Comparison of ENCODE assay signal across 17 mouse cellular contexts in genomic region chr10:79709307-79709706, GRCm38 (mm10). TPM values are rescaled to one million over a fixed set of nuclear protein-coding genes. Genes with fewer than 3 reads are reported as not detected.
A peak's percentile ranks its signal among the peaks of the same experiment; 100 is the strongest.
DNase-seq lines count a peak whose midpoint lies in the region; ATAC-seq and TF ChIP-seq lines count a peak whose summit lies in the region.
"Had no signal": no experiment of that assay in that cellular context is flagged by ENCODE, and none has a peak within 500 bp of the region (broad histone marks: within the 10 kb centered on the region; RNA-seq: fewer than 3 reads in every experiment).

No protein-coding gene starts in this region.

- DNase-seq in hindbrain, embryonic 10.5 days (ENCODE audit: low spot score), result no peak
- no peak for DNase-seq in hindbrain, embryonic 14.5 days (ENCODE audit: low spot score)
- DNase-seq in midbrain, postnatal 0 days (ENCODE audit: low spot score), result no peak
- DNase-seq in midbrain, embryonic 14.5 days, result no peak
- no peak for DNase-seq in thymus, postnatal 14 days
- DNase-seq: adrenal gland, adult 2 months; cerebellum, adult 9-10 months; kidney, postnatal 36 days; layer of hippocampus, postnatal 36 days; lung, postnatal 14 days; right cerebral cortex, postnatal 4 days had no signal

- peaks cover 89% of the 10 kb centered on the region for H3K36me3 ChIP-seq in erythroblast, embryonic 14.5 days (ENCODE audit: control insufficient read depth)
- H3K36me3 ChIP-seq in hindbrain, embryonic 10.5 days, result peaks cover 69% of the 10 kb centered on the region
- peaks cover 41% of the 10 kb centered on the region for H3K36me3 ChIP-seq in hindbrain, embryonic 14.5 days (replicated peaks; ENCODE audit: control insufficient read depth, insufficient read depth)
- peaks cover 37% of the 10 kb centered on the region for H3K36me3 ChIP-seq in midbrain, postnatal 0 days (ENCODE audit: insufficient read depth, low read length)
- peaks cover 38% of the 10 kb centered on the region for H3K36me3 ChIP-seq in midbrain, embryonic 14.5 days (ENCODE audit: control insufficient read depth, insufficient read depth, low read length)
- peaks cover 7% of the 10 kb centered on the region for H3K36me3 ChIP-seq in forebrain, embryonic 16.5 days (ENCODE audit: control insufficient read depth, insufficient read depth)

- no peaks in the 10 kb centered on the region for H3K9me3 ChIP-seq in erythroblast, embryonic 14.5 days (ENCODE audit: control insufficient read depth, low read length)
- H3K9me3 ChIP-seq in hindbrain, embryonic 10.5 days, result no peaks in the 10 kb centered on the region
- no peaks in the 10 kb centered on the region for H3K9me3 ChIP-seq in hindbrain, embryonic 14.5 days (ENCODE audit: control insufficient read depth, low read length)
- no peaks in the 10 kb centered on the region for H3K9me3 ChIP-seq in midbrain, postnatal 0 days (ENCODE audit: low read length)
- no peaks in the 10 kb centered on the region for H3K9me3 ChIP-seq in midbrain, embryonic 14.5 days (ENCODE audit: control insufficient read depth, low read length)
- H3K9me3 ChIP-seq in forebrain, embryonic 16.5 days (ENCODE audit: control insufficient read depth, low read length), result no peaks in the 10 kb centered on the region
- H3K9me3 ChIP-seq: intestine, embryonic 15.5 days; midbrain, embryonic 13.5 days had no signal

- 78% methylated on average over 7 of the region's 7 CpGs for whole genome bisulfite sequencing in hindbrain, embryonic 10.5 days
- 84% methylated on average over 7 of the region's 7 CpGs for WGBS in hindbrain, embryonic 14.5 days
- 86% methylated on average over 7 of the region's 7 CpGs for WGBS in midbrain, postnatal 0 days
- 83% methylated on average over 7 of the region's 7 CpGs for WGBS in midbrain, embryonic 14.5 days
- 90% methylated on average over 7 of the region's 7 CpGs for WGBS in forebrain, embryonic 16.5 days

- H3K4me3 ChIP-seq in erythroblast, embryonic 14.5 days (replicated peaks), result peak overlapping the region; percentile 81
- H3K4me3 ChIP-seq in hindbrain, embryonic 10.5 days, result peak overlapping the region; percentile 14; the same call in 1 of the 2 replicates
- no peak overlapping the region for H3K4me3 ChIP-seq in hindbrain, embryonic 14.5 days (replicated peaks; ENCODE audit: low read length)
- no peak overlapping the region for H3K4me3 ChIP-seq in midbrain, postnatal 0 days (ENCODE audit: low read depth, low read length)
- H3K4me3 ChIP-seq in midbrain, embryonic 14.5 days (replicated peaks; ENCODE audit: low read depth, low read length), result no peak overlapping the region
- H3K4me3 ChIP-seq in forebrain, embryonic 16.5 days (replicated peaks; ENCODE audit: low read length), result no peak overlapping the region
- H3K4me3 ChIP-seq: intestine, embryonic 15.5 days; midbrain, embryonic 13.5 days had no signal

- 0 out of 2 replicates have a peak overlapping the region, but pooled peaks have one; percentile 16 for H3K27ac ChIP-seq in hindbrain, embryonic 10.5 days
- no peak overlapping the region for H3K27ac ChIP-seq in hindbrain, embryonic 14.5 days
- no peak overlapping the region for H3K27ac ChIP-seq in midbrain, postnatal 0 days (ENCODE audit: low read depth, low read length)
- H3K27ac ChIP-seq in midbrain, embryonic 14.5 days (replicated peaks; ENCODE audit: low read depth, low read length), result no peak overlapping the region
- H3K27ac ChIP-seq in forebrain, embryonic 16.5 days (ENCODE audit: low read length), result no peak overlapping the region
- H3K27ac ChIP-seq: intestine, embryonic 15.5 days; midbrain, embryonic 13.5 days had no signal

- H3K27me3 ChIP-seq in erythroblast, embryonic 14.5 days (ENCODE audit: control insufficient read depth), result peaks cover 7% of the 10 kb centered on the region
- peaks cover 5% of the 10 kb centered on the region; the same call in 1 of the 2 replicates for H3K27me3 ChIP-seq in hindbrain, embryonic 10.5 days (ENCODE audit: insufficient read depth, poor library complexity, severe bottlenecking)
- no peaks in the 10 kb centered on the region; the same call in 1 of the 2 replicates for H3K27me3 ChIP-seq in hindbrain, embryonic 14.5 days (ENCODE audit: control insufficient read depth, insufficient read depth, low read length)
- H3K27me3 ChIP-seq in midbrain, postnatal 0 days (ENCODE audit: insufficient read depth, low read length), result no peaks in the 10 kb centered on the region
- H3K27me3 ChIP-seq in midbrain, embryonic 14.5 days (ENCODE audit: control insufficient read depth, insufficient read depth, low read length), result no peaks in the 10 kb centered on the region
- no peaks in the 10 kb centered on the region for H3K27me3 ChIP-seq in forebrain, embryonic 16.5 days (replicated peaks; ENCODE audit: control insufficient read depth, insufficient read depth, low read length)
- H3K27me3 ChIP-seq: intestine, embryonic 15.5 days had no signal

- no peak overlapping the region for H3K4me2 ChIP-seq in hindbrain, embryonic 14.5 days (replicated peaks)
- peak overlapping the region; percentile 18; the same call in 1 of the 2 replicates for H3K4me2 ChIP-seq in midbrain, postnatal 0 days (ENCODE audit: low read depth, low read length, poor library complexity, severe bottlenecking)
- no peak overlapping the region for H3K4me2 ChIP-seq in midbrain, embryonic 14.5 days (ENCODE audit: low read length)
- H3K4me2 ChIP-seq in forebrain, embryonic 16.5 days (ENCODE audit: low read length), result no peak overlapping the region
- H3K4me2 ChIP-seq: intestine, embryonic 15.5 days; midbrain, embryonic 13.5 days had no signal

- ATAC-seq in erythroblast, adult 5-6 weeks (replicated peaks; ENCODE audit: low FRiP score, poor library complexity, severe bottlenecking), result no peak
- ATAC-seq in hindbrain, embryonic 14.5 days (ENCODE audit: low FRiP score), result no peak
- ATAC-seq in midbrain, postnatal 0 days (ENCODE audit: low FRiP score), result no peak
- no peak for ATAC-seq in midbrain, embryonic 14.5 days (ENCODE audit: low FRiP score, low TSS enrichment)
- no peak for ATAC-seq in forebrain, embryonic 16.5 days
- ATAC-seq: intestine, embryonic 15.5 days; midbrain, embryonic 13.5 days had no signal

- H3K9ac ChIP-seq in hindbrain, embryonic 14.5 days, result no peak overlapping the region
- no peak overlapping the region for H3K9ac ChIP-seq in midbrain, postnatal 0 days (replicated peaks; ENCODE audit: low read length, poor library complexity, severe bottlenecking)
- H3K9ac ChIP-seq in midbrain, embryonic 14.5 days (replicated peaks; ENCODE audit: low read length), result no peak overlapping the region
- no peak overlapping the region for H3K9ac ChIP-seq in forebrain, embryonic 16.5 days (replicated peaks; ENCODE audit: low read depth, low read length)
- H3K9ac ChIP-seq: intestine, embryonic 15.5 days; midbrain, embryonic 13.5 days had no signal

- peaks cover 86% of the 10 kb centered on the region for H3K4me1 ChIP-seq in erythroblast, embryonic 14.5 days (ENCODE audit: control insufficient read depth)
- peaks cover 43% of the 10 kb centered on the region for H3K4me1 ChIP-seq in hindbrain, embryonic 10.5 days (replicated peaks)
- peaks cover 29% of the 10 kb centered on the region for H3K4me1 ChIP-seq in hindbrain, embryonic 14.5 days (replicated peaks; ENCODE audit: control insufficient read depth, insufficient read depth, low read length)
- H3K4me1 ChIP-seq in midbrain, postnatal 0 days (ENCODE audit: insufficient read depth, low read length), result peaks cover 11% of the 10 kb centered on the region; the same call in 1 of the 2 replicates
- peaks cover 26% of the 10 kb centered on the region for H3K4me1 ChIP-seq in midbrain, embryonic 14.5 days (ENCODE audit: control insufficient read depth, insufficient read depth, low read length)
- peaks cover 26% of the 10 kb centered on the region for H3K4me1 ChIP-seq in forebrain, embryonic 16.5 days (replicated peaks; ENCODE audit: control insufficient read depth, insufficient read depth, low read length)

- no peak for TF ChIP-seq CTCF in midbrain, postnatal 0 days (IDR thresholded peaks at IDR 0.05)

RNA-seq across cellular contexts. Expression of gene Bsg, which starts 5.0 kb away (rescaled TPM):
- polyA plus RNA-seq in erythroblast, embryonic 14.5 days (2012), result 836 and 840 TPM in 2 replicates
- total RNA-seq in erythroblast, adult 5-6 weeks (2015; ENCODE audit: low replicate concordance), result 913 and 945 TPM in 2 replicates
- 805 and 888 TPM in 2 replicates for total RNA-seq in erythroblast, adult 5-6 weeks (2017; ENCODE audit: low replicate concordance)
- polyA plus RNA-seq in hindbrain, embryonic 10.5 days (2016; fragmentation: Nextera tagmentation; extraction: Ambion mirVana), result 657 and 686 TPM in 2 replicates
- polyA plus RNA-seq in hindbrain, embryonic 14.5 days (2014; fragmentation: Nextera tagmentation; extraction: Ambion mirVana), result 930 and 976 TPM in 2 replicates
- 1,054 and 1,082 TPM in 2 replicates for total RNA-seq in midbrain, postnatal 0 days (2014; rRNA removed)
- polyA plus RNA-seq in midbrain, postnatal 0 days (2015; fragmentation: Nextera tagmentation; extraction: Ambion mirVana), result 1,042 and 1,135 TPM in 2 replicates
- polyA plus RNA-seq in midbrain, embryonic 14.5 days (2014; fragmentation: Nextera tagmentation; extraction: Ambion mirVana), result 680 and 689 TPM in 2 replicates
- 726 and 729 TPM in 2 replicates for polyA plus RNA-seq in forebrain, embryonic 16.5 days (2015; fragmentation: Nextera tagmentation; extraction: Ambion mirVana)

RNA-seq across cellular contexts. Expression of gene Hcn2, which starts 7.1 kb away (rescaled TPM):
- polyA plus RNA-seq in erythroblast, embryonic 14.5 days (2012), result 0.08 and 0.15 TPM in 2 replicates
- total RNA-seq in erythroblast, adult 5-6 weeks (2015; ENCODE audit: low replicate concordance), result not detected in 2 replicates
- total RNA-seq in erythroblast, adult 5-6 weeks (2017; ENCODE audit: low replicate concordance), result not detected in 2 replicates
- polyA plus RNA-seq in hindbrain, embryonic 10.5 days (2016; fragmentation: Nextera tagmentation; extraction: Ambion mirVana), result 0.08 and 0.11 TPM in 2 replicates
- 2.9 and 4.3 TPM in 2 replicates for polyA plus RNA-seq in hindbrain, embryonic 14.5 days (2014; fragmentation: Nextera tagmentation; extraction: Ambion mirVana)
- total RNA-seq in midbrain, postnatal 0 days (2014; rRNA removed), result 60.9 and 66.1 TPM in 2 replicates
- 5.0 TPM in 2 replicates for polyA plus RNA-seq in midbrain, postnatal 0 days (2015; fragmentation: Nextera tagmentation; extraction: Ambion mirVana)
- polyA plus RNA-seq in midbrain, embryonic 14.5 days (2014; fragmentation: Nextera tagmentation; extraction: Ambion mirVana), result 0.89 and 1.9 TPM in 2 replicates
- 0.39 and 0.52 TPM in 2 replicates for polyA plus RNA-seq in forebrain, embryonic 16.5 days (2015; fragmentation: Nextera tagmentation; extraction: Ambion mirVana)
- polyA plus RNA-seq: limb, embryonic 11.5 days had no signal

RNA-seq across cellular contexts. Expression of gene Gzmm, which starts 20.5 kb away (rescaled TPM):
- 0.08 and 0.09 TPM in 2 replicates for polyA plus RNA-seq in erythroblast, embryonic 14.5 days (2012)
- not detected in 2 replicates for total RNA-seq in erythroblast, adult 5-6 weeks (2015; ENCODE audit: low replicate concordance)
- total RNA-seq in erythroblast, adult 5-6 weeks (2017; ENCODE audit: low replicate concordance), result 1.7 TPM in 1 of 2 replicates, not detected in the other
- 0.75 and 1.2 TPM in 2 replicates for polyA plus RNA-seq in hindbrain, embryonic 10.5 days (2016; fragmentation: Nextera tagmentation; extraction: Ambion mirVana)
- polyA plus RNA-seq in hindbrain, embryonic 14.5 days (2014; fragmentation: Nextera tagmentation; extraction: Ambion mirVana), result 1.5 and 1.8 TPM in 2 replicates
- 0.66 and 0.85 TPM in 2 replicates for total RNA-seq in midbrain, postnatal 0 days (2014; rRNA removed)
- polyA plus RNA-seq in midbrain, postnatal 0 days (2015; fragmentation: Nextera tagmentation; extraction: Ambion mirVana), result 1.2 and 1.4 TPM in 2 replicates
- polyA plus RNA-seq in midbrain, embryonic 14.5 days (2014; fragmentation: Nextera tagmentation; extraction: Ambion mirVana), result 1.1 and 1.5 TPM in 2 replicates
- polyA plus RNA-seq in forebrain, embryonic 16.5 days (2015; fragmentation: Nextera tagmentation; extraction: Ambion mirVana), result 1.7 and 1.8 TPM in 2 replicates

RNA-seq across cellular contexts. Expression of gene Cdc34, which starts 27.3 kb away (rescaled TPM):
- 65.0 and 72.0 TPM in 2 replicates for polyA plus RNA-seq in erythroblast, embryonic 14.5 days (2012)
- 20.5 and 25.9 TPM in 2 replicates for total RNA-seq in erythroblast, adult 5-6 weeks (2015; ENCODE audit: low replicate concordance)
- total RNA-seq in erythroblast, adult 5-6 weeks (2017; ENCODE audit: low replicate concordance), result 36.7 and 46.1 TPM in 2 replicates
- polyA plus RNA-seq in hindbrain, embryonic 10.5 days (2016; fragmentation: Nextera tagmentation; extraction: Ambion mirVana), result 243 and 244 TPM in 2 replicates
- polyA plus RNA-seq in hindbrain, embryonic 14.5 days (2014; fragmentation: Nextera tagmentation; extraction: Ambion mirVana), result 78.9 and 81.8 TPM in 2 replicates
- total RNA-seq in midbrain, postnatal 0 days (2014; rRNA removed), result 65.8 and 99.4 TPM in 2 replicates
- polyA plus RNA-seq in midbrain, postnatal 0 days (2015; fragmentation: Nextera tagmentation; extraction: Ambion mirVana), result 72.5 and 75.2 TPM in 2 replicates
- polyA plus RNA-seq in midbrain, embryonic 14.5 days (2014; fragmentation: Nextera tagmentation; extraction: Ambion mirVana), result 80.4 and 94.9 TPM in 2 replicates
- polyA plus RNA-seq in forebrain, embryonic 16.5 days (2015; fragmentation: Nextera tagmentation; extraction: Ambion mirVana), result 61.1 and 71.1 TPM in 2 replicates

RNA-seq across cellular contexts. Expression of gene Polrmt, which starts 37.1 kb away (rescaled TPM):
- polyA plus RNA-seq in erythroblast, embryonic 14.5 days (2012), result 2.1 and 2.5 TPM in 2 replicates
- 3.6 and 4.8 TPM in 2 replicates for total RNA-seq in erythroblast, adult 5-6 weeks (2015; ENCODE audit: low replicate concordance)
- 1.1 and 5.0 TPM in 2 replicates for total RNA-seq in erythroblast, adult 5-6 weeks (2017; ENCODE audit: low replicate concordance)
- polyA plus RNA-seq in hindbrain, embryonic 10.5 days (2016; fragmentation: Nextera tagmentation; extraction: Ambion mirVana), result 47.3 and 51.6 TPM in 2 replicates
- 32.8 and 36.5 TPM in 2 replicates for polyA plus RNA-seq in hindbrain, embryonic 14.5 days (2014; fragmentation: Nextera tagmentation; extraction: Ambion mirVana)
- 42.0 and 43.2 TPM in 2 replicates for total RNA-seq in midbrain, postnatal 0 days (2014; rRNA removed)
- polyA plus RNA-seq in midbrain, postnatal 0 days (2015; fragmentation: Nextera tagmentation; extraction: Ambion mirVana), result 32.5 and 37.4 TPM in 2 replicates
- 35.9 and 39.8 TPM in 2 replicates for polyA plus RNA-seq in midbrain, embryonic 14.5 days (2014; fragmentation: Nextera tagmentation; extraction: Ambion mirVana)
- polyA plus RNA-seq in forebrain, embryonic 16.5 days (2015; fragmentation: Nextera tagmentation; extraction: Ambion mirVana), result 47.1 and 50.0 TPM in 2 replicates

Comparison
In these comparisons a context has a peak if more than half of its experiments do, and no peak if none do; other contexts are left out.
1. H3K4me3 ChIP-seq: peak in erythroblast, embryonic 14.5 days (single experiment) and hindbrain, embryonic 10.5 days (single experiment); none in hindbrain, embryonic 14.5 days (single experiment), midbrain, postnatal 0 days (single experiment), midbrain, embryonic 14.5 days (single experiment) and forebrain, embryonic 16.5 days (single experiment).